Mouse (Mus musculus) left cerebral cortex, postnatal 14 days (tissue): ENCODE measurements around the gene Mettl1. TPM values are rescaled to one million over a fixed set of nuclear protein-coding genes. Genes with fewer than 3 reads are reported as not detected.
"Not testable (repeated sequence)": the region's sequence is repeated elsewhere in the genome, so short reads cannot be mapped to it uniquely, and the experiment has no call there.

ENCODE experiments used
- DNase-seq, 2 experiments: peaks; one replicate each; pipeline ENCODE4 v3.0.0; 2021 to 2022; ENCODE audit warnings: low spot score in 2 of 2, mixed read lengths in 1 of 2
- intact Hi-C: fragments of 180-260 bp; cut with DNase I; formaldehyde crosslinking; loops from one replicate; pipeline ENCODE4 v1.15.1; 2025
- total RNA-seq, 2 experiments: library from RNA; stranded (reverse); gene quantifications; 2 replicates each; pipeline ENCODE4 v1.2.3; 2021

The Mettl1 gene
- total RNA-seq, 2 experiments from 2014 or later: 10.3 to 11.1 TPM

DNA sequence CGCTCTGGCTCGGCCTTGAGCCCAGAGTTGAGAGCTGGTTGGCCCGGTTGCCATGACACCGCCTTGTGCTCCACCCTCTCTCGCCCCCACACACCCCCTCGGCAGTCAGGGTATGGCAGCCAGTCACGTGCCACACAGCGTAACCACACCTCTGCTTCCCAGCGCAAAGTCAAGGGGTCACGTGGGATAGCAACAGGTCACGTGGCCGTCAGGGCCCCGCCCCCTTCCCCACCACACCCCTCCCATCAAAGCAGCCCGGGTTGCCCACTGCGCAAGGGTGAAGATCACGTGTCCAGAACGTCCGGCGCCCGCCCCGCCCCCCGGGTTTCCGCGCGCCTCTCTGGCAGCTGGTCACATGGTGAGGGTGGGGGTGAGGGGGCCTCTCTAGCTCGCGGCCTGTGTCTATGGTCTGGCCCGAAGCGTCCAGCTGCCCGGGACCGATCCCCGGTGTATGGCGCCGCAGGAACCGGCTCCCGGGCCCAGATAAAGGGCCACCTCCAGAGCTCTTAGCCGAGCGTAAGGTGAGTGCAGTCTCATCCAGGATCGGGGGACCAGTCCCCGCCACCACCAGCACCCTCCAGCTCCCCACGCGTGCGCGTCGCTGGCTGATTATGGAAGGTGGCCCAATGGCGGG is 22.1 kb downstream of the Mettl1 start, which contains the start of gene Cdk4:
Gene Cdk4 (plus strand): TSS at position 296 of the 634 bp plus-strand sequence.
- intact Hi-C loops: no loop called here
- DNase-seq: peak; percentile 99

- intact Hi-C loops: no loop called here
- DNase-seq: no peak
These were observed 23.0 kb downstream of the Mettl1 start for GRCm38 (mm10) chr10:127063913-127064870.

DNA sequence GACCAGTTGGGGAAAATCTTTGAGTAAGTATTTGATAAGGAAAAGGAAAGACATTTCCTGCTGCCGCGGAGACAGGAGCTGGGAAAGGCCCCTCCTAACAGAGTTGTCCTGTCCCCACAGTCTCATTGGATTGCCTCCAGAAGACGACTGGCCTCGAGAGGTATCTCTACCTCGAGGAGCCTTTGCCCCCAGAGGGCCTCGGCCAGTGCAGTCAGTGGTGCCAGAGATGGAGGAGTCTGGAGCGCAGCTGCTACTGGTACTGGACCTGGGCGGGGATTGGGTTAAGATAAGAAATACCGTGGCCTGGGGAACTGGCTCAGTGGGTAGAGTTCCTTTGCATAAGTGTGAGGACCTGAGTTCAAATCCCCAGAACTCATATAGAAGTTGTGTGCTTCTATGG is 24.8 kb downstream of the Mettl1 start:
- intact Hi-C loops: no loop called here

DNA sequence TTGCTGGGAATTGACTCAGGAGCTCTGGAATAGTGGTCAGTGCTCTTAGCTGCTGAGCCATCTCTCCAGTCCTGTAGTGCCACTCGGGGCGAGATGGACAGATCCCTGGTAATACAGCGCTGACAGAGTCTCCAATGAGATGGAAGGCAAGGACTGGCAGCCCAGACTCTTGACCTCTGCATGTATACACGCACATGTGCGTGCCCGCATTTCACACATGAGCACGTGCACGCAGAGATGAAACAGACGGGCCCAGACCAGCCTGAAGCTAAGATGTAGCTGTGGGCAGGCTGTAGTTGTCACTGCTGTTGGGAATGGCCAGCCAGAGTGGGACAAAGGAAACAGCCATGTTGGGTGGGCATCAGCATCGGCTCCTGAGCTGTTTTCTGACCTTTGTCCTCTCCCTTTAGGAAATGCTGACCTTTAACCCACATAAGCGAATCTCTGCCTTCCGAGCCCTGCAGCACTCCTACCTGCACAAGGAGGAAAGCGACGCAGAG is 25.4 kb downstream of the Mettl1 start:
- intact Hi-C loops: no loop called here
- no peak for DNase-seq

More for the DNA sequence above, 24.8 kb downstream of the Mettl1 start:
- no peak for DNase-seq

- intact Hi-C loops: no loop called here
- DNase-seq: no peak
These were observed 27.3 kb downstream of the Mettl1 start for GRCm38 (mm10) chr10:127068360-127069038.

GRCm38 (mm10) chr10:127069281-127070189 is 28.3 kb downstream of the Mettl1 start:
- DNase-seq: no peak
- intact Hi-C loops: no loop called here

DNA sequence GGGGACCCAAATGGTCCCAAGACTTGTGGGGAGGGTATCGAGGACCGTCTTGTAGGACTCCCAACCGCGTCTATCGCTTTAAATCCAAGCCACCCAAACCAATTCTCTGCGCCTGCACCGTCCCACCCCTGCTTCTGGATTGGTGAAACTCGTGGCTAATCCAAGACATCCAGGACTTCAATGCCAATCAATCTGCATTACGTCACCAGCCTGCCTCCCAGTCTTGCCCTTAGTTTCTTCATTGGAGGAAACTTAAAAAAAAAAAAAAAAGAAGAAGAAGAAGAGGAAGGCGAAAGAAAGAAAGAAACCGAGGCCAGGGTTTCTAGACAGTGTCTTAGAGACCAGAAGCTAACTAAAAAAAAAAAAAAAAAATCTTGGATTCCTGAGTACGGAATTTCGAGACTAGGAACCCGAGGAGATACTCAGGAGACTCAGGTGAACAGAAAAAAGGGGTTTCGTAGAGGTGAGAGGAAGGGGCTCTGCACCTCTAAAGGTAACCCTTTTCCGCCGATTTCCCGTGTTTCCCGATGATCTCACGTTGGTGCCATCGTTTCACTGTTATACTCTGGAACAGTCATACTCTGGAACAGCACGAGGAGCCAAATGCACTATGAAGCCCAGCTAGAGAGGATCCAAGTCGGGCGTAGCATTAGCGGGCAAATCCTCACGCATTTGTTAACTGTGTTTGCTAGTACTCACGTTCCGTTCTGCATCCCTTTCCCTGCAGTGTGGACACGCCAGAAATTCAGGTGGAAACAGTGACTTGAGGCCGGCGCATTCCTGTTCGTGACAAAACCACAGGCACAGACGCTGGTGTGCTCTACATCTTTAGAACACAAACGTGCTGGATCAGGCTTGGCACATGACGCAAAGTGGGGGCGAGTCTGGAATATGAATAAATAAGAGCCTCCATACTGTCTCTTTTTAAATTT is 29.2 kb downstream of the Mettl1 start, which contains the start of gene Tspan31:
Gene Tspan31 (minus strand): TSS at position 75 of the 932 bp plus-strand sequence.
- intact Hi-C loops: no loop called here
- DNase-seq: peak; percentile 95 to 97

DNA sequence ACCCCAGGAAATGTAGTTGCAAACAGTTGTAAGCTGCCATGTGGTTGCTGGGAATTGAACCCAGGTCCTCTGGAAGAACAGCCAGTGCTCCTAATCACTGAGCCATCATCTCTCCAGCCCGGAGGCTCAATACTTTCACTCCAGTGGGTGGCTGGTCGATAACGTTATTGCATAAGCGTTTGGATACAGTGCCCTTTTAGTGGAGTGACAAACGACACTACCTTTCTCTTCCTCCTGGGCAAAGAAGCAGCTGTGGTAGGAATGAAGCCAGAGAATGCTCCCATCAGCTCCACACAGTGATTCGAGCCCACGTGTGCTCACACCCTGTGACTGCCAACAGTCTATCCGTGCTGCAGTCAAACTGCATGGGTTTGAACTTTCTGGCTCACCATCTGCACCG is 30.0 kb downstream of the Mettl1 start:
- intact Hi-C loops: no loop called here
- no peak for DNase-seq

DNA sequence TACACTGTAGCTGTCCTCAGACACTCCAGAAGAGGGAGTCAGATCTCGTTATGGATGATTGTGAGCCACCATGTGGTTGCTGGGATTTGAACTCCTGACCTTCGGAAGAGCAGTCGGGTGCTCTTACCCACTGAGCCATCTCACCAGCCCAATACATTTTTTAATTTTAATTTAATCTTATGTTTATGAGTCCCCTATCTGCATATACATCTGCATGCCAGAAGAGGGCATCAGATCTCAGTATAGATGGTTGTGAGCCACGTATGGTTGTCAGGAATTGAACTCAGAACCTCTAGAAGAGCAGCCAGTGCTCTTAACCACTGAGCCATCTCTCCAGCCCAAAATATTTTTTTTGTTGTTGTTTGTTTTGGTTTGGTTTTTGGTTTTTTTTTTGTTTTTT is 31.1 kb downstream of the Mettl1 start:
- intact Hi-C loops, DNase-seq: not testable (repeated sequence)

GRCm38 (mm10) chr10:127072969-127073368 is 31.8 kb downstream of the Mettl1 start:
- intact Hi-C loops, DNase-seq: not testable (repeated sequence)

- DNase-seq: no peak
- intact Hi-C loops: no loop called here
These were observed 32.8 kb downstream of the Mettl1 start for GRCm38 (mm10) chr10:127073981-127074380.

DNA sequence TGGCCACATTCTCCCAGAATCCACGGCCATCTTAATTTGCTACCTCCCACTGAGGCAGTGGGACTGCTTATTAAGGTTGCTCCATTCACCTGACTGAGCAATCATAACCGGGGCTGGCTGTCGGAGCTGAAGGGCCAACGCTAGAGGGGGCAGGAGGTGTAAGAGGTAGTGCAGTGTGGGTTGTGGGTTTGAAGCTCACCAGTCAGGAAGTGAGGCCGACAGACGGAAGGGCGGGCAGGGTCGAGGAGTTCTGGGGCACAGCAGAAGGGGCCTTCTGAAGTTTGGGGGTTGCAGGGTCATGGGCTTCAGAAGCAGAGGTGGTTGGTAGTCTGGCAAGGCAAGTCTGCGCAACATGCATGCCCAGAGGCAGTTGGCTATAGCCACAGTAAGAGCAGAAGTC is 33.9 kb downstream of the Mettl1 start, which contains the start of gene Agap2:
Gene Agap2 (plus strand): TSS at position 205 of the 400 bp plus-strand sequence.
- no peak for DNase-seq
- intact Hi-C loops: loop anchor here (5.0 kb wide), 1 partner anchor 97 kb away; no protein-coding TSS in a partner anchor

DNA sequence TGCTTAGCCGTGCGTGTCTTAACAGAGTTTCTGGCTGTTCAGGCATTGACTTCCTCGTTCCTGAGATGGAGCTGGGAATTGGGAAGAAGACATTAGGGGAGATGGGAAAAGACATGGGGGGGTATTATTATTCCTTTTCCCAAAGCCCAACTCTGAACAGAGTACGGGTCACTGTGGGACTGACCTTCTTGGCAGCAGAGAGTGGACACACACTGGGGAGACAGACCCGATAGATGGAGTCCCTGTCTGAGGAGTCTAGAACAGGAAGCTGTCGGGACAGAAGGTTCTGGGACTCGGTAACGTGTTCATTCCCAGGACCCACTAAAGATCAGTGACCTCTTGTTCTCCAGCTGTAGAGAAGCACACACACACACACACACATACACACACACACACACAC is 34.4 kb downstream of the Mettl1 start:
- intact Hi-C loops: loop anchor here (5.0 kb wide), 1 partner anchor 97 kb away; no protein-coding TSS in a partner anchor
- no peak for DNase-seq

DNA sequence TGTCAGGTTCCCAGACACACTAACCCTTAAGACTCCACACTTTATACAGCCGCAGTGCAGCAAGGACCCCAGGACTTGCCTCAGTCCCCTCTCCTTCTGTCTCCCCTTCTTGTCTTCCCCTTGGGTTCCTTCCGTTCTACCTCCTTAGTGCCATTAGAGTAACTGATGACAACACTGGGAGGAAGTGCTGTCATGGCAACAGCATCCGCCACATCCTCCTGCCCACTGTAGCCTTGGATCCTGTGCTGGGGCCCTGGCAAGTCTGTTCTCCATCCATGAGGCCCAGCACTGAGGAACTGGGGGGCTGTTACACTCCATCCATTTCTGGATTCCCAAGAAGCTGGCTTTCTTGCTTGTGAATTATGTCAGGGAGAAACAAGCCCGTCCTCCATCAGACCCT is 34.9 kb downstream of the Mettl1 start:
- peak in 1 of 2 experiments; percentile 58 for DNase-seq
- intact Hi-C loops: loop anchor here (5.0 kb wide), 1 partner anchor 96 kb away; no protein-coding TSS in a partner anchor

GRCm38 (mm10) chr10:127077515-127077914 is 36.3 kb downstream of the Mettl1 start:
- intact Hi-C loops: loop anchor here (5.0 kb wide), 1 partner anchor 95 kb away; no protein-coding TSS in a partner anchor
- DNase-seq: peak; percentile 60 to 68

DNA sequence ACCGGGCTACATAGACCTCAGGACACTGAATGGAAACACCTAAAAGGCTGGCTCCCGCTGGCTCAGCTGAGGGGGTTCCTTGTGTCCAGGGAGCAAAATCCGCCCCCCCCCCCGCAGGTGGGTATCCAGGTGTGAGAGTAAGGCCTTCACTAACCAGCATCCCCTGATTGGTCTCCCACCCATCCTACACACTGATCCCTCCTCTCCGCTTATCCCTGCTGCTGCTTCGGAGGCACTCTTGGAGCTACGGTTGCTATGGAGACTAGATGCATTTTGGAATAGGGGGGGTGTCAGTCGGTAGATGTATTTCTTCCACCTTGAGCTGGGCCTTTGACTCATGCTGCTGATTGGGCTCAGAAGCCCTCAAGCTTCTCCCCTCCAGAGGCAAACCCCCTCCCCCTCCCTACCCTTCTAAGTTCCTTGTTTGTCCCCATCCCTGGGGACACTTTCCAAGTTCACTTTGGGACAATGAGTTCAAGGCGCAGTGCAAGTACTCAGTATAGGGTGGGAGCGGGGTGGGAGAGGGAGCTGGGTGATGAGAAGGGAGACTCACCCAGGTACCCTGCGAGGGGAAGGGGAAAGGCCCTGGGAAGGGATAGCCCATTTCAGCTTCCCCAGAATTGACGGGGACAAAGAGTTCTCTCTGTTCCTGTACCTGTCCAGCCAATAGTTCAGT is 36.9 kb downstream of the Mettl1 start:
- intact Hi-C loops: loop anchor here (5.0 kb wide), 1 partner anchor 94 kb away; no protein-coding TSS in a partner anchor
- DNase-seq: peak; percentile 67 to 88
